Comparison of ENCODE assay signal across 10 mouse cellular contexts in genomic region chr3:41124000-41124294, GRCm38 (mm10). TPM values are rescaled to one million over a fixed set of nuclear protein-coding genes. Genes with fewer than 3 reads are reported as not detected.
DNase-seq lines count a peak whose midpoint lies in the region; ATAC-seq and TF ChIP-seq lines count a peak whose summit lies in the region.
"Had no signal": no experiment of that assay in that cellular context is flagged by ENCODE, and none has a peak within 500 bp of the region (broad histone marks: within the 10 kb centered on the region; RNA-seq: fewer than 3 reads in every experiment).

No protein-coding gene starts in this region.

- intact Hi-C loops in left cerebral cortex, postnatal 14 days (cut with DNase I) = no loop called here

- H3K36me3 ChIP-seq in neural tube, embryonic 11.5 days (ENCODE audit: control insufficient read depth, insufficient read depth, low read length) = no peaks in the 10 kb centered on the region
- no peaks in the 10 kb centered on the region for H3K36me3 ChIP-seq in forebrain, postnatal 0 days (ENCODE audit: insufficient read depth)

- H3K4me3 ChIP-seq in neural tube, embryonic 11.5 days (ENCODE audit: low read depth, low read length) = no peak overlapping the region
- H3K4me3 ChIP-seq in forebrain, postnatal 0 days (ENCODE audit: low read depth, low read length) = no peak overlapping the region
- H3K4me3 ChIP-seq: gastrocnemius, adult 2 months had no signal

- no peak for DNase-seq in neural tube, embryonic 11.5 days (ENCODE audit: low spot score)
- DNase-seq in neural tube, embryonic 10.5 days (ENCODE audit: extremely low spot score, low spot score) = no peak
- no peak for DNase-seq in forebrain, postnatal 0 days
- DNase-seq in left cerebral cortex, adult 8-10 months (ENCODE audit: low spot score in 2 of 2) = no peak
- no peak for DNase-seq in frontal cortex, postnatal 10 days (ENCODE audit: low spot score in 2 of 2)
- no peak for DNase-seq in left cerebral cortex, postnatal 14 days (ENCODE audit: low spot score in 2 of 2)
- DNase-seq: gastrocnemius, adult 2 months; kidney, adult 11 months; lung, postnatal 36 days had no signal

- H3K4me2 ChIP-seq in neural tube, embryonic 11.5 days (ENCODE audit: low read depth) = 0 out of 2 replicates have a peak overlapping the region, but pooled peaks have one; percentile 10
- peak overlapping the region; percentile 27 for H3K4me2 ChIP-seq in forebrain, postnatal 0 days (ENCODE audit: low read depth)

- H3K27ac ChIP-seq in neural tube, embryonic 11.5 days (ENCODE audit: low read depth, low read length) = no peak overlapping the region
- H3K27ac ChIP-seq in forebrain, postnatal 0 days (ENCODE audit: low read depth, low read length) = no peak overlapping the region
- H3K27ac ChIP-seq: gastrocnemius, adult 2 months had no signal

- no peak overlapping the region for H3K9ac ChIP-seq in neural tube, embryonic 11.5 days (ENCODE audit: low read length)
- H3K9ac ChIP-seq in forebrain, postnatal 0 days = no peak overlapping the region

- no peak for TF ChIP-seq CTCF in forebrain, postnatal 0 days (IDR thresholded peaks at IDR 0.05; ENCODE audit: low read depth)

- WGBS in neural tube, embryonic 11.5 days = 15% methylated on average over 12 of the region's 12 CpGs
- WGBS in forebrain, postnatal 0 days = 17% methylated on average over 12 of the region's 12 CpGs

- no peak for ATAC-seq in neural tube, embryonic 11.5 days (ENCODE audit: insufficient read depth, low FRiP score, low TSS enrichment)
- ATAC-seq in forebrain, postnatal 0 days = no peak; the same call in 1 of the 2 replicates
- ATAC-seq in megakaryocyte, adult 5-6 weeks (ENCODE audit: poor library complexity, severe bottlenecking) = 0 out of 2 replicates have a peak, but pooled peaks have one; percentile 3

- H3K4me1 ChIP-seq in neural tube, embryonic 11.5 days (ENCODE audit: control insufficient read depth, insufficient read depth, low read length) = peaks cover 4% of the 10 kb centered on the region; the same call in 1 of the 2 replicates
- 0 out of 2 replicates have a peak, but pooled peaks cover 4% of the 10 kb centered on the region for H3K4me1 ChIP-seq in forebrain, postnatal 0 days (ENCODE audit: insufficient read depth)

- H3K27me3 ChIP-seq in neural tube, embryonic 11.5 days (ENCODE audit: control insufficient read depth, insufficient read depth, low read length) = no peaks in the 10 kb centered on the region
- H3K27me3 ChIP-seq in forebrain, postnatal 0 days (ENCODE audit: insufficient read depth, low read length) = no peaks in the 10 kb centered on the region

- H3K9me3 ChIP-seq in neural tube, embryonic 11.5 days (ENCODE audit: control insufficient read depth, low read length) = no peaks in the 10 kb centered on the region
- H3K9me3 ChIP-seq in forebrain, postnatal 0 days (ENCODE audit: low read length) = no peaks in the 10 kb centered on the region

RNA-seq across cellular contexts. Expression of gene Pgrmc2, which starts 41.1 kb away (rescaled TPM):
- polyA plus RNA-seq in neural tube, embryonic 11.5 days (2014; fragmentation: Nextera tagmentation; extraction: Ambion mirVana) = 27.6 and 29.5 TPM in 2 replicates
- total RNA-seq in forebrain, postnatal 0 days (2014; rRNA removed) = 36.6 and 39.1 TPM in 2 replicates
- polyA plus RNA-seq in forebrain, postnatal 0 days (2015; fragmentation: Nextera tagmentation; extraction: Ambion mirVana) = 25.2 and 30.3 TPM in 2 replicates
- 14.8 and 19.6 TPM in 2 replicates for total RNA-seq in megakaryocyte, adult 5-6 weeks (2015)
- total RNA-seq in megakaryocyte, adult 5-6 weeks (2017) = 9.1 and 11.7 TPM in 2 replicates
- 10 to 100 TPM; 60.0 to 65.1 (median 61.4) TPM for total RNA-seq in left cerebral cortex, adult 8-10 months (2022)
- total RNA-seq in left cerebral cortex, postnatal 14 days (2021) = 10 to 100 TPM; 45.9 to 46.6 TPM
